Mouse (Mus musculus) gastrocnemius, adult 2 months (tissue): ENCODE measurements at regions not wholly inside any gene's neighbourhood (a gene's known extent, or its start where the extent isn't known, plus 50 kb on each side); places are given as distances from the start of the nearest gene placed in this dataset.
A peak's percentile ranks its signal among the peaks of the same experiment; 100 is the strongest.
"Not testable (repeated sequence)": the region's sequence is repeated elsewhere in the genome, so short reads cannot be mapped to it uniquely, and the experiment has no call there.

Experiments used
- DNase-seq: peaks from one replicate; pipeline ENCODE4 v3.0.0; 2022
- H3K27ac ChIP-seq: fragments of 200-600 bp; 2 replicates; pipeline ENCODE4 v1.8.1; 2022; ENCODE audit warnings: mild to moderate bottlenecking
- H3K4me3 ChIP-seq: fragments of 200-600 bp; 2 replicates; pipeline ENCODE4 v1.8.1; 2022; ENCODE audit warnings: mild to moderate bottlenecking, moderate library complexity
- CTCF ChIP-seq: fragments of 200-600 bp; IDR thresholded peaks from 2 replicates; pipeline ENCODE4 v1.8.1; 2022; ENCODE audit warnings: antibody characterized with exemption, mild to moderate bottlenecking, moderate library complexity
- intact Hi-C: fragments of 180-260 bp; cut with DNase I; formaldehyde crosslinking; loops from one replicate; pipeline ENCODE4 v1.15.1; 2025

DNA sequence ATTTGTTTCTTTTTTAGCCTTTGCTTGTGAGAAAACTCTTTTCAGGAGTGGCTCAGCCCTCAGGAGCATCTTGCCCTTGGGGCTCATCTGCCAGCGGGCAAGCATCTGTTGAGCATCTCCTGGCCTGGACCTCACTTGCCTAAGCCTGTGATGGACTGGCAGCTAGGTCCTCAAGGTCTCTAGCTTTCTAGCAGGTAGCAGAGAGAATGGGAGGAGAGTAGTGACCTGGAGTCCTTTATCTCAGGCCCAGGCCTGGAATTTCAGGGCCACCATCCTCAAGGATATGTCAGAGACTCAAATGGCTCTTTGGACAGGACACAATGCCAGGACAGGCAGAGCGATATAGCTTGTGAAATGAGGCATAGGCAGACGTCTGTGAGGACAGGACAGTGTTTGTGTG, 59.3 kb upstream of the Klf13 start:
- Histone ChIP-seq H3K27ac (no peak overlapping the region), H3K4me3 (no peak overlapping the region)
- intact Hi-C loops, result no loop called here
- DNase-seq, result no peak
- TF ChIP-seq CTCF, result no peak

DNA sequence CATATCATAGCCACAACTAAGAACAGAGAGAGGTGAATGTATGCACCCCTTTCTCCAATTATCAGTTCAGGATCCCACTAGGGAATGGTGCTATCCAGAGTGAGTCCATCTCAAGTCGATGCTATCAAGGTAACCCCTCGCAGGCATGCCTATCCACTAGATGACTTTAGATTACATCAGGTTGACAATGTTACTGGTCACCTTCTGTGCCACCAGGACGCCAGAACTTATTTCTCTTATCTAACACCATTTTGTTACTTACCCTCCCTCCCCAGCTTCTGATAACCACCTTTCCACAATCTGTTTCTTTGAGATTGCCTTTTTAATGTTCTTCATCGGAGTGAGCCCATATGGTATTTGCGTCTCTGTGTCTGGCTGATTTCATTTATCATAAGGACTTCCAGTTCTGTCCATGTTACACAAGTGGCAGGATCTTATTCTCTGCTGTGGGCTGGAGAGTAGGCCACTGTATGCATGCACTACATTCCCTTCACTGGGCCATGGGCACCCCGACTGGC, 57.9 kb upstream of the Klf13 start:
- intact Hi-C loops, result no loop called here

DNA sequence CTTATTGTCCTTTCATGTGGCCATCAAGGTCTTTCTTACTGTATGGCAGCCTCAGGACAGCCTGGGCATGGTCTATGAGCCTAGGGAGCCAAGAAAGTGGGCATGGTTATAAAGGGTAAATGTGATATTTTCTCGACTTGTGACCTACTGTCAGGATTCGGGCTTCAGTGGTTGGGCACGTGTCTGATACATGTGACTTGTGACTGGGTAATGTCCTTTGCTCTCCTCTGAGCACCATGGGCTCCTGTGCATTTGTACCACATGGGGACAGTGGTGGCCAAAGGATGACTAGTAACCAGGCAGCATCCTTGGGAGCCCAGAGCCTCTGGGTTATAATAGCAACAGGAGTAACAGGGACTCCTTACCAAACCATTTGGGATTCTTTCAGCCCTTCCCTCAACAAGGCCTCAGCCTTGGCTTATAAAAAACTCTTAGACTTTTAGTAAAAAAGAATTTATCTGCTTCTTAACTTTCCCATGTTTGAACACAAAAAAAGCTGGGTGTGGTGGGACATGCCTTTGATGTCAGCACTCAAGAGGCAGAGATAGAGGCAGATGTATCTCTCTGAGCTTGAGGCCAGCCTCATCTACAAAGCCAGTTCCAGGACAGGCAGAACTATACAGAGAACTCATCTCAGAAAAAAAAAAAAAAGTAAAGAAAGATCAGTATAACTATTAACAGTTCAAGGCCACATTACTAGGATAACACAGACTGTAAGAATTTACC, 56.7 kb upstream of the Klf13 start:
- DNase-seq, result no peak
- H3K27ac ChIP-seq, result no peak overlapping the region
- H3K4me3 ChIP-seq, result no peak overlapping the region
- intact Hi-C loops, result no loop called here
- peak; percentile 19; the same call in 1 of the 2 replicates for TF ChIP-seq CTCF

More for the DNA sequence above, 57.9 kb upstream of the Klf13 start:
- H3K4me3 ChIP-seq, result no peak overlapping the region
- no peak for DNase-seq
- H3K27ac ChIP-seq, result no peak overlapping the region
- no peak for TF ChIP-seq CTCF

GRCm38 (mm10) chr7:63994769-63995168, 56.1 kb upstream of the Klf13 start:
- intact Hi-C loops, H3K27ac ChIP-seq, DNase-seq, H3K4me3 ChIP-seq: not testable (repeated sequence)

GRCm38 (mm10) chr7:63992155-63992554, 53.4 kb upstream of the Klf13 start:
- DNase-seq, result no peak
- intact Hi-C loops, result no loop called here

DNA sequence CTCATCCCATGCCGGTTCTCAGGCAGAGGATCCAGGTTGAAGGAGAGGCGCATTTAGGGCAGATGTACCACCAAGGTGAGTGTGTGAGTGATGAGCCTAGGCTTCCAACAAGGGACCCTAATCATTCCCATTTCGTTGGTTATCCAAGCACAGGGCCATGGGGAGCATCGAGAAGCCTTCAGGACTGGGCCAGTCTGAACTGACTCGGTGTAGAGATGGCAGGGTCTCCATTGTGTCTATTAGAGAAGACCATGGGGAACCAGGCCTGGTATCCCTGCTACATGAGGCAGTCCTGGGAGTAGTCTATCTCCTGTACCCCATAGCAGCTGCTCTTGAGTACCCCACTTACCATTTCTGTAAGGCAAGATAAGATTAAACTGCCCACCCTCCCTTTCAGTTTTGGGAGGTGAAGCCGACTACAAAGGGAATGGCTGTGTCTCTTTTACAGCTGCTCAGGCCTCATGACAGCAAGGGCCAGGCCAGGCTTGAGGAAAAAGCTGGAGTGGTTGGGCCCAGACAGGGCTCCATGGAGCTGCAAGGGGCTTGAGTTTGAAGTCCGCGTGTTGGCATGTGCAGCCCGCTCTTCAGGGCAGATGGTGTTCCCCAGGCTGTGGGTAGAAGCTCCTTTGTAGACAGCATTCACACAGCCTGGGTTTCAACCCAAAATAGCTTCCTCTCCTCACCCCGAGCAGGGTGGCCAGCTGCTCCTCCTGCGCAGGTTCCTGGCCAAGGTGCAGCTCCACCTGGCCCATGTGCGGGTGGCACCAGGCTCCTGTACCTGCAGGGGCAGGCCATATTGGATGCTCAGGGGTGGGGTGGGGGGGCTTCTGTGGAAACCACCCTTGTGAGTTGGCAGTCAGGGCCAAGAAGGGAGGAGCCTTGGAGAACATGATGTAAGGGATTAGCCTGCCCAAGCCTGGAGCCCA, 52.6 kb upstream of the Klf13 start:
- Histone ChIP-seq H3K27ac (no peak overlapping the region), H3K4me3 (no peak overlapping the region)
- intact Hi-C loops, result no loop called here
- no peak for DNase-seq
- TF ChIP-seq CTCF, result no peak

More at GRCm38 (mm10) chr7:63992155-63992554, 53.4 kb upstream of the Klf13 start:
- no peak overlapping the region for H3K4me3 ChIP-seq
- no peak for TF ChIP-seq CTCF
- no peak overlapping the region for H3K27ac ChIP-seq

GRCm38 (mm10) chr7:63990312-63991028, 51.8 kb upstream of the Klf13 start:
- TF ChIP-seq CTCF, result no peak
- DNase-seq, result no peak
- Histone ChIP-seq H3K4me3 (no peak overlapping the region), H3K27ac (no peak overlapping the region)
- intact Hi-C loops, result no loop called here

DNA sequence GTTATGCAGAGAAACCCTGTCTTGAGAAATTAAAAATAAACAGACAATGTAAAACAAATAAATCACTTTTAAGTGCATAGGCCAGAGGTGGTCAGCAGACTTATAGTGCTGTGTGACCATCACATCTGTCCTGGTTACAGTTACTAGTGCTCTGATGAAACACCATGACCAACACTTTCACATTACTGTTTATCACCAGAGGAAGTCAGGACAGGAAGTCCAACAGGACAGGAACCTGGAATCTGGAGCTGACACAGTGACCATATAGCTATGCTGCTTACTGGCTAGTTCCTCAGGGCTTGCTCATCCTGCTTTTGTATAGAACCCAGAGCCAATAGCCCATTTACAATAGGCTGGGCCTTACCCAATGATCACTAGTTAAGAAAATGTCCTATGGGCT, 51.0 kb upstream of the Klf13 start:
- no peak for TF ChIP-seq CTCF
- Histone ChIP-seq H3K27ac (no peak overlapping the region), H3K4me3 (no peak overlapping the region)
- intact Hi-C loops, result no loop called here
- DNase-seq, result no peak
